Mouse (Mus musculus) inflammation-experienced regulatory T-cells (primary cell): ENCODE data around the gene Usp17lc. TPM values are rescaled to one million over a fixed set of nuclear protein-coding genes. Genes with fewer than 3 reads are reported as not detected.

Experiments used
- polyA plus RNA-seq, 2 experiments: library from polyadenylated mRNA; unstranded; fragments of 100-300 nt; shearing (Covaris generic); gene quantifications; one replicate each; pipeline ENCODE4 v1.2.1; 2017

The Usp17lc gene
- polyA plus RNA-seq: not detected

DNA sequence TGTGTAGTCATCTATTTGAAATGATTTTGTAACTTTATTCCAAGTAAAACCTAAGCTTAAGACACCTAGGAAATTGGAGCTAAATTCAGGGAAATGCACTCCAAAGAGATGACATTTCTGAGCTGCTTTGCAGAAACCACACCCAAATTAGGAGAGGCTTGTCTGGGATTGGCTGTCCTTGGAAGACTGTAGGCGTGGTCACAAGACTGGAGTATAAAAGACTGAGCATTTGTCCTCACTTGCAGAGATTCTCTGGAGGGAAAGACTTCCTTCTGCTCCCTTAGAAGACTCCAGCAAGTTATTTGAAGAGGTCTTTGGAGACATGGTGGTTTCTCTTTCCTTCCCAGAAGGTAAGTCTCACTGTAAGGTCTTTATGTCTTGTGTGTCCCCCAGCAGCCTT lies at the start of gene Usp17lc:
Gene Usp17lc (plus strand): TSS at position 301 of the 400 bp plus-strand sequence.

GRCm38 (mm10) chr7:103386077-103386476 lies 28.8 kb upstream of the Usp17lc start, which contains the start of gene Olfr603:
TSS of gene Olfr603 (minus strand) at chr7:103386177.

DNA sequence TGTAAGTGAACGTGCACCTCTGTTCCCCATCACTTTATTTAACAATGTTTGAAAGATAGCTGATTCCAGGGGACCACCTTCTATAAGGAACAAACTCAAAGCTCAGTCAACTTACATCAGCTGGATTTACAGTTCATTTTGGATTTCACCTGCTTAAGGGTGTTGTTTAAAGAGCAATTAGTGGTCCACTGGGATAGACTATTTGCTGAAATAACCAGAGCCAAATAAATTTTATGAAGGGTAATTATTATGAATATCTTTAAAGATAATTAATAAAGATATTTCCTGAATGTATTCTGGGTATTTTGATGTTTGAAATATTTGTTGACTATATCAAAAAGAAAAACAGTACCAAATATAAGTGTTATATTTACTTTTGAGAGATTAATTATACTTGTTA lies 30.5 kb downstream of the Usp17lc start, which contains the start of gene Olfr605:
Gene Olfr605 (minus strand): TSS at position 101 of the 400 bp plus-strand sequence.

GRCm38 (mm10) chr7:103448746-103449145 lies 33.9 kb downstream of the Usp17lc start, which contains the start of gene Olfr606:
TSS of gene Olfr606 (plus strand) at chr7:103449046.

Other genes starting within 250 kb of the Usp17lc start
- 1 to 10 TPM in 1 of 2 experiments, under 1 TPM in 1; 0.42 to 1.0 TPM for gene Olfr591, start 236.7 kb upstream of the Usp17lc start, polyA plus RNA-seq
- gene Olfr592, start 230.3 kb upstream of the Usp17lc start, polyA plus RNA-seq: under 1 TPM; 0.06 to 0.20 TPM
- not detected for gene Olfr593, start 203.2 kb upstream of the Usp17lc start, polyA plus RNA-seq
- 1 to 10 TPM in 1 of 2 experiments, not detected in 1; 1.1 TPM for gene Olfr594, start 198.1 kb upstream of the Usp17lc start, polyA plus RNA-seq
- not detected for gene Usp17ld, start 162.6 kb upstream of the Usp17lc start, polyA plus RNA-seq
- under 1 TPM in 1 of 2 experiments, not detected in 1; 0.29 TPM for gene Olfr596, start 109.4 kb upstream of the Usp17lc start, polyA plus RNA-seq
- gene Olfr597, start 98.8 kb upstream of the Usp17lc start, polyA plus RNA-seq: under 1 TPM; 0.10 to 0.17 TPM
- gene Olfr598, start 91.5 kb upstream of the Usp17lc start, polyA plus RNA-seq: not detected
- not detected for gene Olfr599, start 79.2 kb upstream of the Usp17lc start, polyA plus RNA-seq
- under 1 TPM in 1 of 2 experiments, not detected in 1; 0.89 TPM for gene Olfr600, start 65.4 kb upstream of the Usp17lc start, polyA plus RNA-seq
- gene Olfr601, start 52.4 kb upstream of the Usp17lc start, polyA plus RNA-seq: 1 to 10 TPM in 1 of 2 experiments, under 1 TPM in 1; 0.59 to 2.7 TPM
- gene Olfr603, start 28.9 kb upstream of the Usp17lc start, polyA plus RNA-seq: 1 to 10 TPM in 1 of 2 experiments, not detected in 1; 2.6 TPM
- not detected for gene Olfr605, start 30.4 kb downstream of the Usp17lc start, polyA plus RNA-seq
- gene Olfr606, start 34.0 kb downstream of the Usp17lc start, polyA plus RNA-seq: not detected
- under 1 TPM; 0.05 to 0.20 TPM for gene Olfr607, start 49.1 kb downstream of the Usp17lc start, polyA plus RNA-seq
- gene Olfr608, start 54.8 kb downstream of the Usp17lc start, polyA plus RNA-seq: under 1 TPM in 1 of 2 experiments, not detected in 1; 0.56 TPM
- under 1 TPM in 1 of 2 experiments, not detected in 1; 0.05 TPM for gene Olfr609, start 83.0 kb downstream of the Usp17lc start, polyA plus RNA-seq
- not detected for gene Olfr610, start 97.0 kb downstream of the Usp17lc start, polyA plus RNA-seq
- not detected for gene Olfr611, start 105.8 kb downstream of the Usp17lc start, polyA plus RNA-seq
- gene Olfr612, start 127.6 kb downstream of the Usp17lc start, polyA plus RNA-seq: not detected
- not detected for gene Olfr613, start 133.0 kb downstream of the Usp17lc start, polyA plus RNA-seq
- gene Olfr615, start 141.0 kb downstream of the Usp17lc start, polyA plus RNA-seq: not detected
- not detected for gene Olfr616, start 154.1 kb downstream of the Usp17lc start, polyA plus RNA-seq
- gene Olfr617, start 158.0 kb downstream of the Usp17lc start, polyA plus RNA-seq: not detected
- gene Olfr618, start 175.0 kb downstream of the Usp17lc start, polyA plus RNA-seq: not detected
- under 1 TPM in 1 of 2 experiments, not detected in 1; 0.11 TPM for gene Olfr619, start 185.5 kb downstream of the Usp17lc start, polyA plus RNA-seq
- under 1 TPM; 0.24 to 0.61 TPM for gene Olfr620, start 197.5 kb downstream of the Usp17lc start, polyA plus RNA-seq
- not detected for gene Olfr622, start 227.6 kb downstream of the Usp17lc start, polyA plus RNA-seq
- not detected for gene Olfr623, start 248.6 kb downstream of the Usp17lc start, polyA plus RNA-seq